Mouse (Mus musculus): Measurements from ENCODE around the gene Hoxa4. TPM values are rescaled to one million over a fixed set of nuclear protein-coding genes. Genes with fewer than 3 reads are reported as not detected.

Hoxa4 gene
- total and polyA plus RNA-seq, 2 experiments from 2014 or later = 0.08 to 0.38 TPM

DNA sequence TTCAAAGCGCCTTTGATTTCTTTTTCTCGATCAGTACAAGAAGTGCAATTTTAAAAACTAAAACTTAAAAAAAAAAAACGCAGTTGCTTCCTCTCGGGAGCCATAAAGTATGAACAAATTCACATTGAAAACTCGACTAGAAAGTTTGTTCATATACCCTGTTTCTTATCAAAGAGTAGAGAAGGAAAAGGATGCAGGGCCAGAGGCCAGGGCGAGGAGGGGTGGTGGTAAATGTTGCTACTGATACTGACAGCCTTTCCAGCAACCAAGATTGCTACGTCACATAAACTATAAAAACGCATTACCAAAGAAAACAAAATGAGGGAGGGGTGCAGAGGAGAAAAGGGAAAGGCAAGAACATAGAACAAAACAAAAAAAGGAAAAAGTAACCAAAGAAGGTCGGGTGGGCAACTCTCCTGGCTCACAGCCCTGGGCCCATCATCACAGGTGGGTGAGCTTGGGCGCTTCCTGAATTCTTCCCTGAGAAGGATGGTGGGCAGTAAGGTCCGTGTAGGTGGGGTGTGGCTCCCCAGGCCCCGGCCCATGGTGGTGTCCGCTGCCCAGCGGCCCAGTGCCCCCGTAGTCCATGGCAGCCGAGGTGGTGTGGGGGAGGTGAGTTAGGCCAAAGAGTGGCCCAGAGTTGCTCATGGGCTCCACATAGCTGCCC, 21.9 kb downstream of the Hoxa4 start:
- H3K27ac ChIP-seq (ENCODE audit: low read depth) = no peak overlapping the region
- ATAC-seq (ENCODE audit: insufficient read depth, low read depth) = no peak
- H3K27me3 ChIP-seq (ENCODE audit: control insufficient read depth, insufficient read depth, low read length) = peaks cover 99% of the 10 kb centered on the region
- TF ChIP-seq EP300 (IDR thresholded peaks at IDR 0.05; ENCODE audit: low read depth) = no peak
- no peaks in the 10 kb centered on the region for H3K9me3 ChIP-seq (replicated peaks; ENCODE audit: control insufficient read depth, low read length)
- no peaks in the 10 kb centered on the region for H3K36me3 ChIP-seq (replicated peaks; ENCODE audit: control insufficient read depth, insufficient read depth, low read length)
- H3K4me3 ChIP-seq (ENCODE audit: low read depth, low read length) = no peak overlapping the region
- no peak for DNase-seq (ENCODE audit: low spot score)
- 0 out of 2 replicates have a peak overlapping the region, but pooled peaks have one; percentile 17 for H3K4me2 ChIP-seq (ENCODE audit: low read depth, low read length)
- WGBS = 14% methylated on average over 16 of the region's 16 CpGs
- H3K4me1 ChIP-seq (ENCODE audit: control insufficient read depth, insufficient read depth) = 0 out of 2 replicates have a peak, but pooled peaks cover 3% of the 10 kb centered on the region
- H3K9ac ChIP-seq (replicated peaks; ENCODE audit: low read depth, low read length) = no peak overlapping the region

DNA sequence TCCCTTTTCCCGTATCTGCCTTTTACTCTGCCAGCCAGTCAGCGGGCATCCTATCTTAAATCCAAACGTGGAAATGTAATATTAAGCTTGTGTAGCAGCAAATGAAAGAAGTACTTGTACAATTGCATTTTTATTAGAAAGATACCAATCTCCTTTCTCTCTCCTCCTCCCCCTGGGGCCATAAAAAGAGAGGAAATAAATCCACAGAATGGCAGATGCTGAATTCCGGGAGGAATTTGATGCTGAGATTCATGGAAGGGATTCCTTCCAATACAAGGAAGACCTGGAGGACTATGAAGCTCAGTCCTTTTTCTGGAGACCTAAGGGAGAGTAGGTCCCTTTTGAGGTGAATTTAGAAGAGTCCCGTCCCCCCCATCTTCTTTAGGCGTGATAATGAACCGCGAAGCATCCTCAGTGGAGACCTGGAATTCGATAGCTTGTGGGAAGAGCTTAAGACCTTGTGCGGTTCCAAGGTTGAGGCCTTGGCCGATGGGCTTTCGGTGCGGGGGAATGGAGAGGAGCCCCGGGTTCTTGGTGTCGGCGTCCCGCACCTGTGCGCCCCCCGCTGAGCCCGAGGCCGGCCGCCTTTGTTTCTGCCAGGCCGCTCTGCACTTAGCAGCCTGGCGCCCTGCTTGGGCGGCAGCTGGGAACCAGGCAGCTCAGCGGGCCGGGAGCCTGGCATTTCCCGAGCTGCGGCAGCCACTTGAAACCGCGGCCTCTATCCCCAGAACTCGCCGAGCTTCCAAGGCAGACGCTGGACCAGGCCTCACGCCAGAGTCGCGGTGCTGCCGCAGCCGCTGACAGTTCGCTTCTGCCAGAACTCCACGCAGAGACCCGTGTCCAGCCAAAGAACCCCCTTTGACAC, 23.1 kb downstream of the Hoxa4 start:
- Histone ChIP-seq H3K27ac (ENCODE audit: low read depth) (no peak overlapping the region), H3K4me3 (ENCODE audit: low read depth, low read length) (no peak overlapping the region), H3K9me3 (replicated peaks; ENCODE audit: control insufficient read depth, low read length) (no peaks in the 10 kb centered on the region), H3K9ac (replicated peaks; ENCODE audit: low read depth, low read length) (no peak overlapping the region), H3K4me1 (ENCODE audit: control insufficient read depth, insufficient read depth) (0 out of 2 replicates have a peak, but pooled peaks cover 3% of the 10 kb centered on the region), H3K4me2 (ENCODE audit: low read depth, low read length) (0 out of 2 replicates have a peak overlapping the region, but pooled peaks have one; percentile 11), H3K36me3 (replicated peaks; ENCODE audit: control insufficient read depth, insufficient read depth, low read length) (no peaks in the 10 kb centered on the region), H3K27me3 (ENCODE audit: control insufficient read depth, insufficient read depth, low read length) (peaks cover 99% of the 10 kb centered on the region)
- WGBS = 9% methylated on average over 41 of the region's 42 CpGs
- TF ChIP-seq EP300 (IDR thresholded peaks at IDR 0.05; ENCODE audit: low read depth) = no peak
- TF ChIP-seq CTCF (IDR thresholded peaks at IDR 0.05; ENCODE audit: low read depth) = no peak
- no peak for ATAC-seq (ENCODE audit: insufficient read depth, low read depth)
- no peak for DNase-seq (ENCODE audit: low spot score)

DNA sequence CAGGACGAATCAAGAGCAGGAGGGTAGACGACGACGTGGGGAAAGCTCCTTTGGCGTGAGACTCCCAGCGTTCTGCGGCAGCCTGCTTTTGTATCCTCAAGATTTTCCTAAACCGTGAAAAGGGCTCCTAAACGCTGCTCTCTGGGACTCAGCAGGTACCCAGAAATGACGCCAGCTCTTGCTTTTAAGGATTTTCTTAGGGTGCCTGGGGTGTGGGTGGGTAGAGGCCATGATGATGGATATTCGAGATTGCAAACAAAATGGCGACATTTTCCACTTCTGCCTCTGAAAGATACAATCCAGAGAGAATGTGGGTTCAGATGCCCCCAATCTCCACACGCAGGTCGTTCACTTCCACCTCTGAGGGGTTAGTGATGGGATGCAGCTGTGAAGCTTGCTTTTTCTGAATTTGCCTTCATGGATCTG, 23.8 kb downstream of the Hoxa4 start:
- DNase-seq (ENCODE audit: low spot score) = no peak
- Histone ChIP-seq H3K36me3 (replicated peaks; ENCODE audit: control insufficient read depth, insufficient read depth, low read length) (no peaks in the 10 kb centered on the region), H3K9ac (replicated peaks; ENCODE audit: low read depth, low read length) (no peak overlapping the region), H3K4me2 (ENCODE audit: low read depth, low read length) (no peak overlapping the region; the same call in 1 of the 2 replicates), H3K9me3 (replicated peaks; ENCODE audit: control insufficient read depth, low read length) (no peaks in the 10 kb centered on the region), H3K4me1 (ENCODE audit: control insufficient read depth, insufficient read depth) (0 out of 2 replicates have a peak, but pooled peaks cover 3% of the 10 kb centered on the region), H3K4me3 (ENCODE audit: low read depth, low read length) (no peak overlapping the region), H3K27me3 (ENCODE audit: control insufficient read depth, insufficient read depth, low read length) (peaks cover 99% of the 10 kb centered on the region), H3K27ac (ENCODE audit: low read depth) (no peak overlapping the region)
- no peak for ATAC-seq (ENCODE audit: insufficient read depth, low read depth)
- TF ChIP-seq EP300 (IDR thresholded peaks at IDR 0.05; ENCODE audit: low read depth) = no peak
- no peak for TF ChIP-seq CTCF (IDR thresholded peaks at IDR 0.05; ENCODE audit: low read depth)
- 17% methylated on average over 14 of the region's 14 CpGs for WGBS

DNA sequence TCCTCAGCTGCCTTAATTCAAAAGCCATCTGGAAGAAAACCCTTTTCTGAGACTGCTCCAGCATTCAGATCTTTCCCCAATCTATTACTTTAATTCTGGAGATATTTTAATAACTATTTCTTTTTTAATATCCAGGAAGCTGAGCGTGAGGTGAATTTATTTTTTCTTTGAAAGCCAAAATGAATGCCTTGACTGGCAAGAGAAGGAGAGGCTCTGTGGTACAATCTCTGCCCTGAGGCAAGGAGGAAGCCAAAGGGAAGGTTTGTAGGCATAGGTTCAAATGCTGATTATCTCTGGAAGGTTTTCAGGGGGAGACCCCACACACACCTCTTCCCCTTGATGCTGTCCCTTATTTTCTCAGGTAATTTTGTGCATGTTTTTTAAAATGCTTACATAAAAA, 24.4 kb downstream of the Hoxa4 start:
- DNase-seq (ENCODE audit: low spot score) (no peak), ATAC-seq (ENCODE audit: insufficient read depth, low read depth) (no peak)
- H3K9ac ChIP-seq (replicated peaks; ENCODE audit: low read depth, low read length) = no peak overlapping the region
- H3K27ac ChIP-seq (ENCODE audit: low read depth) = no peak overlapping the region
- TF ChIP-seq CTCF (IDR thresholded peaks at IDR 0.05; ENCODE audit: low read depth) (no peak), EP300 (IDR thresholded peaks at IDR 0.05; ENCODE audit: low read depth) (no peak)
- H3K4me1 ChIP-seq (ENCODE audit: control insufficient read depth, insufficient read depth) = no peaks in the 10 kb centered on the region
- 42% methylated on average over 1 of the region's 1 CpGs for WGBS
- H3K36me3 ChIP-seq (replicated peaks; ENCODE audit: control insufficient read depth, insufficient read depth, low read length) = no peaks in the 10 kb centered on the region
- peaks cover 99% of the 10 kb centered on the region for H3K27me3 ChIP-seq (ENCODE audit: control insufficient read depth, insufficient read depth, low read length)
- H3K4me2 ChIP-seq (ENCODE audit: low read depth, low read length) = no peak overlapping the region
- no peaks in the 10 kb centered on the region for H3K9me3 ChIP-seq (replicated peaks; ENCODE audit: control insufficient read depth, low read length)
- no peak overlapping the region for H3K4me3 ChIP-seq (ENCODE audit: low read depth, low read length)

- no peak overlapping the region for H3K27ac ChIP-seq (ENCODE audit: low read depth)
- no peak for ATAC-seq (ENCODE audit: insufficient read depth, low read depth)
Measured at GRCm38 (mm10) chr6:52166431-52167077, 25.0 kb downstream of the Hoxa4 start.

More at GRCm38 (mm10) chr6:52166431-52167077, 25.0 kb downstream of the Hoxa4 start:
- no peak overlapping the region for H3K4me2 ChIP-seq (ENCODE audit: low read depth, low read length)
- TF ChIP-seq EP300 (IDR thresholded peaks at IDR 0.05; ENCODE audit: low read depth) = no peak
- TF ChIP-seq CTCF (IDR thresholded peaks at IDR 0.05; ENCODE audit: low read depth) = no peak
- no peak overlapping the region for H3K4me3 ChIP-seq (ENCODE audit: low read depth, low read length)
- H3K9ac ChIP-seq (replicated peaks; ENCODE audit: low read depth, low read length) = no peak overlapping the region
- H3K27me3 ChIP-seq (ENCODE audit: control insufficient read depth, insufficient read depth, low read length) = peaks cover 99% of the 10 kb centered on the region
- no peak for DNase-seq (ENCODE audit: low spot score)
- no peaks in the 10 kb centered on the region for H3K4me1 ChIP-seq (ENCODE audit: control insufficient read depth, insufficient read depth)
- no peaks in the 10 kb centered on the region for H3K9me3 ChIP-seq (replicated peaks; ENCODE audit: control insufficient read depth, low read length)
- H3K36me3 ChIP-seq (replicated peaks; ENCODE audit: control insufficient read depth, insufficient read depth, low read length) = no peaks in the 10 kb centered on the region
- 11% methylated on average over 4 of the region's 4 CpGs for WGBS
